Mouse (Mus musculus): ENCODE measurements around the gene Zfp526.
"Not testable (repeated sequence)": the region's sequence is repeated elsewhere in the genome, so short reads cannot be mapped to it uniquely, and the experiment has no call there.

The Zfp526 gene

GRCm38 (mm10) chr7:25243361-25243760 is 22.1 kb downstream of the Zfp526 start:
- DNase-seq = no peak

- DNase-seq = no peak
Observed at GRCm38 (mm10) chr7:25244562-25245369, 23.5 kb downstream of the Zfp526 start.

- peak; percentile 77 for DNase-seq
Observed at GRCm38 (mm10) chr7:25246079-25246758, 25.0 kb downstream of the Zfp526 start.

GRCm38 (mm10) chr7:25246759-25247137 is 25.5 kb downstream of the Zfp526 start:
- peak; percentile 38 for DNase-seq

GRCm38 (mm10) chr7:25247498-25247897 is 26.3 kb downstream of the Zfp526 start:
- DNase-seq = no peak

GRCm38 (mm10) chr7:25248018-25248647 is 26.9 kb downstream of the Zfp526 start:
- DNase-seq = peak; percentile 68

GRCm38 (mm10) chr7:25248846-25249313 is 27.7 kb downstream of the Zfp526 start:
- DNase-seq = no peak

- peak; percentile 79 for DNase-seq
Observed at GRCm38 (mm10) chr7:25249314-25250140, 28.3 kb downstream of the Zfp526 start.

- DNase-seq = peak; percentile 97
Observed at GRCm38 (mm10) chr7:25250141-25250972, 29.1 kb downstream of the Zfp526 start, which contains the start of gene Erf. Gene Erf, minus strand, starts transcription at chr7:25250761.

GRCm38 (mm10) chr7:25251071-25251791 is 30.0 kb downstream of the Zfp526 start:
- DNase-seq = peak; percentile 46

GRCm38 (mm10) chr7:25251822-25252221 is 30.6 kb downstream of the Zfp526 start:
- no peak for DNase-seq

GRCm38 (mm10) chr7:25261896-25262295 is 40.7 kb downstream of the Zfp526 start:
- DNase-seq = no peak

GRCm38 (mm10) chr7:25263968-25264870 is 43.0 kb downstream of the Zfp526 start:
- DNase-seq = no peak

GRCm38 (mm10) chr7:25265743-25266142 is 44.5 kb downstream of the Zfp526 start:
- DNase-seq = not testable (repeated sequence)

GRCm38 (mm10) chr7:25266180-25266962 is 45.1 kb downstream of the Zfp526 start:
- DNase-seq = no peak

- peak; percentile 96 for DNase-seq
Observed at GRCm38 (mm10) chr7:25267301-25267750, 46.1 kb downstream of the Zfp526 start, which contains the start of gene Cic. Gene Cic, plus strand, starts transcription at chr7:25267704.

GRCm38 (mm10) chr7:25267751-25268463 is 46.7 kb downstream of the Zfp526 start:
- DNase-seq = peak; percentile 98

- no peak for DNase-seq
Observed at GRCm38 (mm10) chr7:25268588-25268987, 47.4 kb downstream of the Zfp526 start.
